ENCODE assay signal across 20 mouse cellular contexts in genomic region chr2:33997106-33997505, GRCm38 (mm10).
A peak's percentile ranks its signal among the peaks of the same experiment; 100 is the strongest.
DNase-seq lines count a peak whose midpoint lies in the region; ATAC-seq lines count a peak whose summit lies in the region.
"Had no signal": no experiment of that assay in that cellular context is flagged by ENCODE, and none has a peak within 500 bp of the region (broad histone marks: within the 10 kb centered on the region; RNA-seq: fewer than 3 reads in every experiment).

No protein-coding gene starts in this region.

- H3K27ac ChIP-seq in neural tube, embryonic 15.5 days (replicated peaks), result no peak overlapping the region

- intact Hi-C loops in heart, postnatal 25 days (cut with DNase I), result no loop called here

- H3K4me2 ChIP-seq in neural tube, embryonic 15.5 days, result no peak overlapping the region

- H3K9me3 ChIP-seq in neural tube, embryonic 15.5 days (replicated peaks), result 0 out of 2 replicates have a peak, but pooled peaks cover 3% of the 10 kb centered on the region
- H3K9me3 ChIP-seq: G1E had no signal

- no peaks in the 10 kb centered on the region for H3K27me3 ChIP-seq in neural tube, embryonic 15.5 days (replicated peaks)

- H3K4me1 ChIP-seq in neural tube, embryonic 15.5 days, result no peaks in the 10 kb centered on the region

- H3K9ac ChIP-seq in neural tube, embryonic 15.5 days (replicated peaks), result no peak overlapping the region

- no peak overlapping the region for H3K4me3 ChIP-seq in neural tube, embryonic 15.5 days (replicated peaks)

- no peaks in the 10 kb centered on the region for H3K36me3 ChIP-seq in neural tube, embryonic 15.5 days
- H3K36me3 ChIP-seq: G1E had no signal

- ATAC-seq in neural tube, embryonic 15.5 days (ENCODE audit: low FRiP score), result no peak
- ATAC-seq: activated CD4-positive, CD25-positive, alpha-beta regulatory T cell, adult 4 months; CD4-positive, CD25-positive, alpha-beta regulatory T cell, adult 4 months; Patski had no signal

- peak; percentile 68 for DNase-seq in heart, adult 11 months
- no peak for DNase-seq in heart, postnatal 25 days (ENCODE audit: low spot score)
- DNase-seq in neural tube, embryonic 10.5 days (ENCODE audit: extremely low spot score, low spot score), result peak; percentile 4
- peak; percentile 34 for DNase-seq in testis, postnatal 10 days (ENCODE audit: low spot score)
- no peak for DNase-seq in testis, postnatal 14 days (ENCODE audit: low spot score)
- DNase-seq: adrenal gland, adult 2 months; adrenal gland, adult 8-10 months; adrenal gland, postnatal 10 days; adrenal gland, postnatal 14 days; adrenal gland, postnatal 25 days; adrenal gland, postnatal 36 days; B cell, adult 2 months; cerebellum, adult 11 months; cerebellum, adult 11-12 months; cerebellum, adult 18-20 months had no signal

- WGBS in neural tube, embryonic 15.5 days, result 94% methylated on average over 7 of the region's 7 CpGs

Comparison
In these comparisons a context has a peak if more than half of its experiments do, and no peak if none do; other contexts are left out.
1. DNase-seq: peak in heart, adult 11 months (single experiment), neural tube, embryonic 10.5 days (single experiment) and testis, postnatal 10 days (single experiment); none in heart, postnatal 25 days (single experiment) and testis, postnatal 14 days (single experiment).